17 mouse cellular contexts compared by ENCODE assay signal in genomic region chr13:51392256-51392655, GRCm38 (mm10). TPM values are rescaled to one million over a fixed set of nuclear protein-coding genes. Genes with fewer than 3 reads are reported as not detected.
A peak's percentile ranks its signal among the peaks of the same experiment; 100 is the strongest.
DNase-seq lines count a peak whose midpoint lies in the region; ATAC-seq lines count a peak whose summit lies in the region.
"Had no signal": no experiment of that assay in that cellular context is flagged by ENCODE, and none has a peak within 500 bp of the region (broad histone marks: within the 10 kb centered on the region; RNA-seq: fewer than 3 reads in every experiment).

No protein-coding gene starts in this region.

- peak; percentile 34 for DNase-seq in ES-CJ7 (ENCODE audit: low read depth, low spot score)
- DNase-seq in thymus, postnatal 0 days (ENCODE audit: low spot score): no peak
- no peak for DNase-seq in lung, postnatal 4 days
- DNase-seq: adrenal gland, adult 8-10 months; adrenal gland, postnatal 14 days; adrenal gland, postnatal 36 days; cerebellum, adult 11-12 months; cerebellum, adult 2 months; cerebellum, adult 9-10 months; cerebellum, postnatal 10 days; cerebellum, postnatal 25 days had no signal

- 0 out of 2 replicates have a peak, but pooled peaks have one; percentile 18 for ATAC-seq in granulocyte monocyte progenitor cell, adult 5-6 weeks (replicated peaks; ENCODE audit: poor library complexity, severe bottlenecking)
- no peak for ATAC-seq in inflammation-experienced regulatory T-cells, adult 6 months
- ATAC-seq: activated CD4-positive, CD25-positive, alpha-beta regulatory T cell, adult 4 months; forebrain, embryonic 14.5 days; forebrain, embryonic 16.5 days had no signal

RNA-seq across cellular contexts. Expression of gene S1pr3, which starts 16.2 kb away (rescaled TPM):
- 16.4 and 18.7 TPM in 2 replicates for total RNA-seq in granulocyte monocyte progenitor cell, adult 5-6 weeks (2014; fragmentation: Nextera tagmentation)
- total RNA-seq in granulocyte monocyte progenitor cell, adult 5-6 weeks (2017): 8.9 and 9.8 TPM in 2 replicates
- under 1 TPM in 1 of 3 experiments, not detected in 2; 0.24 TPM for polyA plus RNA-seq in inflammation-experienced regulatory T-cells, adult 6 months (2017; shearing (Covaris generic))
- polyA plus RNA-seq in thymus, postnatal 0 days (2015; fragmentation: Nextera tagmentation; extraction: Ambion mirVana): 26.3 and 30.3 TPM in 2 replicates
- total RNA-seq: MEL had no signal

Comparison
In these comparisons a context has a peak if more than half of its experiments do, and no peak if none do; other contexts are left out.
1. RNA of gene S1pr3, which starts 16.2 kb away (polyA plus RNA-seq): 26.3 to 30.3 TPM in thymus, postnatal 0 days; 0.24 TPM in inflammation-experienced regulatory T-cells, adult 6 months; every median in the first group is over 10 times any median in the second.